Mouse (Mus musculus): ENCODE measurements around the gene Cdc73.
"Not testable (repeated sequence)": the region's sequence is repeated elsewhere in the genome, so short reads cannot be mapped to it uniquely, and the experiment has no call there.

Cdc73 gene

DNA sequence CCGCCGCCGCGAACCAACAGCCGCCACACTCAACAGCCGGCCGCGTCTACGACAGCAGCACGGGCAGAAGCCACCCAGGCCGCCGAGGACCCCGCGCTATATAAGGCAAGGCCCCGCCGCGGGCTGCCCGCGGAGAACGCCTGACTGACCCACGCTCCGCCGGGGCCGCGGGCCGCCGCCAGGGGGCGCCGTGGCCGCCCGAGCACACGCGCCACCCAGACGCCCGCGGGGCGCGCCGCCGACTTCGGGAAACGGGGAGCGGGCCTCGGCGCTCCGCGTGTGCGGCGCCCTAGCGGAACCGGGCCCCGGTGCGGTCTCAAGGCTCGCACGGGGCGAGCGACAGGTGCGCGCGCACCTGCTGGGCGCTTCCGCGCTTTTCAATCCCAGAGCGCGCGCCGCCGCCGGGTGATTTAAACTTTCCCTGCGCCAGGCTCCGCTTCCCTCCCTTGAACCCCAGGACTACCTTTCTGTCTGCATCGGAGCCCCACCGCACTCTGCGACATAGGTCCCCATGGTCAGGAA, at the start of gene Cdc73:
Cdc73 (minus strand) TSS at position 153 of the 522 bp plus-strand sequence.
- DNase-seq = peak; percentile 94 to 96

DNA sequence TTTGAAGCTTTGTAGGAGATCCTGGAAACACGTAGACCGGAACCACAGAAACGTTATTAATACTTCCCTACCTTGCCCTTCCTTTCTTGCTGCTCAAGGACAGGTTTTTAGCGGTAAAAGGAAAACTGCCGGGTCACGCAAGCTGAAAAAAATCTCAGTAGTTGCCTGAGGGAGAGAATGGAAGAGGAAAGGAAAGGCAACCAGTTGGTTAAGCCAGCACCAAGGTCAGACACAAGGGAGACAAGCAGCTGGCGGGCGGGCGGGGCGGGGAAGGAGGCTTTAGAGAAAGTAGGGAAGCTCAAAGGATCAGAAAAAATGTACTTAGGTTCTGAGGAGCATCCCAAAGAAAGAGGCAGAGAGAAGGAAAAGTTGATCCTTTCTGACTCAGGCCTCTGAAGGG, 43.2 kb upstream of the Cdc73 start:
- no peak for DNase-seq

DNA sequence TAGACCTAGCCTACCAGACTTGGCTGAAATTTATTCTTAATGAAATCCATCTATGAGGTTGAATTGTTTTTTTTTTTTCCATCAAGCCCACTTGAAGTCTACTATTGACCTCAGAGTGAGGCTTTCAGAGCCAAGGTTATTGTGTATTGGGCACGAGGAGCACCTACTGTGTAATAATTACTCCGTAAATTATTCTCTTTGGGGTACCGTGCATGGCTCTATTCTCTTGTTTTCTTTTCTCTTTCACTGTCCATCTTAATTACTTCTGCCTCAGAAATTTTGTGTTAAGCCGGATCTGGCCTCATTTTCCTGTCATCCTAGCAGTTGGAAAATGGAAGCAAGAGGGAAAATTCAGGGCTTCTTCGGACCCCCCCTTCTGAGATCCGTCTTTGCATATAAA, 39.5 kb upstream of the Cdc73 start:
- DNase-seq = peak in 1 of 2 experiments; percentile 18

DNA sequence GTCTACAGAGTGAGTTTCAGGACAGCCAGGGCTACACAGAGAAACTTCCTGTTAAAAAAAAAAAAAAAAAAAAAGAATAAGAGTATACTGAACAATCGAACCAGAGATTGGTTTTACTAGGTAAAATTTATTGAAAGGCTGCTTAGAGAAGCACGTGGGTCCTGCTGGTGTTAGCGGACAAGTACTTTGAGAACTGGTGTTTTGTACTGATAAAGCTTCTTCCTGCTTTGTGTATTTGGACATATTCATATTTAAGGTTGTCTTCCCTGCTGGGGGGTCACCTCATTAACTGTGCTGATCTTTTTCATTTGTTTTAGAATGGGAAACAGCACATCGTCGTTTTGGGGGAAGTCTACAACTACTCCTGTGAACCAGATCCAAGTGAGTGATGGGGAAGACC, 38.6 kb upstream of the Cdc73 start:
- DNase-seq = no peak

DNA sequence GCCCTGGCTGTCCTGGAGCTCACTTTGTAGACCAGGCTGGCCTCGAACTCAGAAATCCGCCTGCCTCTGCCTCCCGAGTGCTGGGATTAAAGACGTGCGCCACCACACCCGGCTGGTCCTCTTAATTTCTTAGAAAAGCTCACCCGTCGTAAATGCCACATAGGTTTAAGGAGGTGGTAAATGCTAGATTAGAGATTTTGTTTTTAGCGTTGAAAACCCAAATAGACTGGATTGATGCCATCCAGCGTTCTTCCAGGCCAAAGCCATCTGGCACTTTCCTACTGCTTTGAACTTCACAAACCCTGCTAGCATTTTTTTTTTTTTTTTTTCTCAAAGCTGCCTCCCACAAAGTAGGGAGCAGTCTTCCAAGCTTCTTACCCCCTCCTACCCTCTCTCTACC, 37.9 kb upstream of the Cdc73 start:
- peak; percentile 69 to 74 for DNase-seq

DNA sequence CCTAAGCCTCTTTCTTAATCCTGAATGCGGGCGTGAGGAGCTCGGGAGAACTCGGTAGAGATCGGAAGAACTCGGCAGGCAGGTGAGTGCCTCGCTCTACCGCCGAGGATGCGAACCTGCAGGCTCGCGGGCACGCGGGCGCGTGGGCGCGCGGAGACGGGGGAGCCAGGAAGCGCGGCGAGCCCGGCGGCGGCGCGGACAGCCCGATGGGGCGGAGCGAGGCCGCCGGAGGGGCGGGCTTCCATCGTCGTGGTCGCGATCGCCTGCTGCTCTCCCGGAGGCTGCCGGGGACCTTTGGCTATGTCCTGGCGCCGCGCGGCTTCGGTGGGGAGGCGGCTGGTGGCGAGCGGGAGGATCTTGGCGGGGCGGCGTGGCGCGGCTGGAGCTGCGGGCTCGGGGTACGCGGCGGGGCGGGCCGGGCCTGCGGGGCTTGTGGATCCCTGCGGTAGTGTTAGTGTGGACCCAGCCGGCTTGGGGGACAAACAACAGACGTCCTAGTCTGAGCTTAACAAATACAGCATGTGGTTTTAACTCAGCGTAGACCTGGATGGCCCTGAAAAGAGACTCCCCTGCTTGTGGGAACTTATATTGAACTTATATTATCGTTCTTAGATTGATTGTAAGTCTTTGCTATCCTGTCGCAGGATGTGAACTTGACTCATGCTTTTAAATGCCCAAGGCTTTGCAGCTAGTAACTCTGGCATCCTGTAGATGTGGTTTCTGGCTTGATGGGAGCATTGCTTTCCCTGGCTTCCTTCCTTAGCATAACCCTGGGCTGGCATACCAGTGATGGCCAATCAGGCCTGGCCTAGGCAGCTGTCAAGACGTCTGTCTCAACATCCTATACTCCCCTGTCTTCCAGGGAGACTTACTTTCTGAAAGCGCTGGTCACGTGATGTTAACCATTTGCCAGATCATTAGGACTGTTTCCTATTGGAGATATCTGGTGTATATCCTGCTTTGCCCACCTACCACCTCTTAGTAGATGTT, 37.0 kb upstream of the Cdc73 start:
- peak; percentile 95 to 97 for DNase-seq

DNA sequence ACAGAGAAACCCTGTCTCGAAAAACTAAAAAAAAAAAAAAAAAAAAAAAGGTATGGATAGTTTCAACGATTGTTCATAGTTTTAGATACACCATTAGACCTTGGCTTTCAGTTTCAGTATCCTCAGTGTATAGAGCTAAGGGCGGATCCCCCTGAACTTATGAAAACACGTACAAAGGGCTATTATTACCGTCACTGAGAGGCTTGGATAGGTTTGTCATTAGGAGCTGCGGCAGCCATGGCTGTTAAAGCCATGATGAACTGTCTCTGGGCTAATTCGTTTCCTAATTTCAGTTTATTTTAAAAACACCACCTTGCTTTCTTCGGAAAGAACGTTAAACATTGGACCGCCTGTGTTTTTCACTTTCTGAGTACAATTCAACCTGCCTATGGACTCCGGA, 36.1 kb upstream of the Cdc73 start:
- DNase-seq = no peak

DNA sequence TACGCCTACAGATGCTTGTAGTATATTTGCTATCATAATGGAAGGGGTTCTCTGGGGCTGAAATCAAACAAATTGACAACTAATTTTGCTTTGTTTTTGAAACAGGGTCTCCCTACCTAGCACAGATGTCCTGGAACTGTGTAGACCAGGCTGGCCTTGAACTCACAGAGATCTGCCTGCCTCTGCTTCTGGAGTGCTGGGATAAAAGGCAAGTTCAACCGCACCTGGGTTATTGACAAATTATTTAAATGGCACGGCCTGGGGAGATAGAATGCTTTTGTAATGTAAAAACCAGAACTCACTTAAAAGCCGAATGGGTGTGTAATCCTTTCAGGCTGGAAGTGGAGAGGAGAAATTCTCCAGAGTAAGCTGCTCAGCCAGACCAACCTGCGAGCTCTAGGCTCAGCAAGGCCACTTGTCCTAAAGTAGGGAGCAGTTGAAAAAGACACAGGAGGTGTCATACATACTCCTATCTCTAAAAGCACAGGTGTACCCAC, 31.3 kb upstream of the Cdc73 start:
- DNase-seq = no peak

DNA sequence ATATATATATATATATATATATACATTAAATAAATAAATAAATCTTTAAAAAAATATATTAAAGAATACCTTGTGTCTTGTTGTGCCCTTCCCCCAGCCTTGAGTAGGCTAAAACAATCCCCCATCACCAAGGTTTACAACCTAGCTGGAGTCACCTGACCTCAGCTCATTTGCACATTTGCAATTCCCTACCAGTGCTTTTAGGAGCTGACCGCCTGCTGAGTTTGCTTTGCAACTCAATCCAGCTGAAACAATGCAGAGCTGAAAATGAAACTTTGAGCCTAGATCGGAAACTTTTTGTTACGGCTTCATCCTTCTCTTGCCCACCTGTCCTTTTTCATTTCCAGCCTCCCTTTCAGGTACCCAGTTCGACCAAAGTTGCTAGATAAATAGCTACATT, 29.0 kb upstream of the Cdc73 start:
- DNase-seq = no peak

DNA sequence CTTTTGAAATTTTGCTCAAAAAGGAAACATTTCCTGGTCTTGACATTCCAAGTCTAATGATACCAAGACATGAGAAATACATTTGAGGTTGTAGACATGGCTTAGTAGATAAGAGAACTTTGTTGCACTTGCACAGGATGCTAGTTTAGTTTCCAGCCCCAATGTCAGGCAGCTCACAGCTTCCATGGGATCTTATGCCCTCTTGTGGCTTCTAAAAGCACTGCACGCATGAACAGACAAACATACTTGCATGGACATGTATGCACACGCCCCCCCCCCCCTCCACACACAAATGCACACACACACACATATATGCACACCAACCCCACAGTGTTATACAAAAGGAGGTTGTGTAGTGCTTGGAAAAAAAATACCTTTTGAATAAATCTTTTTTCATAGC, 28.2 kb upstream of the Cdc73 start:
- DNase-seq = peak; percentile 19 to 38

DNA sequence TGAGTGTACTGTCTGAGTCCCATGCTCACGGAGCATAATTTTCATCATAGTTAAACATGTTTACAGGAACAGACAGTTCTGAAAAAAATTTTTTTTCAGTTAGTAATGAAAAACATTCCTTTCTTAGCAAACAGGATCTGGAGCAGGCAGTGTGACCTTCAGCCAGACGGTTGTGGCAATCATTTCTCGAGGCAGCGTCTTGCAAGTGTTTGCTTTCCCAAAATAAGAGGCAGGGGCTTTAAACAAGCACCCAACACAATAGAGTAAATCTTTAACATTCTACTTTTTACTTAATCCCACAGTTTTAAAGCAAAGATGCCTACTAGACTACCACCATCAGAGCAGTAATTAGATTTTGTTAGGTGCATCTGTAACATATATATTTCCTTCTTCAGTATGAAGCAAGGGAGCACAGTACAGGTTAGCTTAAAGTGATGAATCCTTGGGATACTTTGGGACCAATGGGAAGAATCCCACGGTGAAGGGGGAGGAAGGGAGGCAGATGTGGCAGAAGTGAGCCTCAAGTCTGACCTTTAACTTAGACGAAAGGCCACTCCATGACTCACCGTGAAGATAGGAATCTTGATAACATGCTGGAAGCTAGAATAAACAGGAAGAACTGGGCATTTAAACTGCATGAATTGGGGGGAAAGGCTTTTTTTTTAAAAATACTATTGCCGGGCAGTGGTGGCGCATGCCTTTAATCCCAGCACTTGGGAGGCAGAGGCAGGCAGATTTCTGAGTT, 25.2 kb upstream of the Cdc73 start:
- no peak for DNase-seq

DNA sequence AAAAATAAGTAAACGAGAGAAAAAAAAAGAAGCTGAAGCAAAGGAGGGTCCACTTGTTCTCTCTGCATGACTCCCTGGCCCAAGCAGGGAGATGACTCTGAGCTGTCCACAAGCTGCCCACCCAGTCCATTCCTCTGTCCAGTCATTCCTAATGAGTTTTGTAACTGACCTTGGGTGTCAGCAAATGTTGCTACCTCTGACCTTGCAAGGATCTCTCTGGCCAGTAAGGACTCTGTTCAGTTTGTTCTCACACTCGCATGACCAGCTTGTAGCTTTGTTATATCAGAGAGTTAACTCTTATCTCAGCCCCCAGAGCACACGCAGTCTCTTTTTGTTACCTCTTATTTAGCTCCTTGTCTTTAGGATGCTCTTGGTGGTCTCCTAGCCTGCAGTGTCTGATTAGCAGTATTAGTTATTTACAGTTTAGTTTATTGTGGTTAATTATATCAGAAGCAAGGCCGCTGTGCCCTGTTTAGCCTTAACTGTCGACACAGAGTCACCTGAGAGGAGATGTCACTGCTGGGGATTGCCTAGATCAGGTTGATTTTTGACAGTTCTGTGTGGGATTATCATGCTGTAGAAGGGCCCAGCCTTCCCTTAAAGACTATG, 21.9 kb upstream of the Cdc73 start:
- no peak for DNase-seq

DNA sequence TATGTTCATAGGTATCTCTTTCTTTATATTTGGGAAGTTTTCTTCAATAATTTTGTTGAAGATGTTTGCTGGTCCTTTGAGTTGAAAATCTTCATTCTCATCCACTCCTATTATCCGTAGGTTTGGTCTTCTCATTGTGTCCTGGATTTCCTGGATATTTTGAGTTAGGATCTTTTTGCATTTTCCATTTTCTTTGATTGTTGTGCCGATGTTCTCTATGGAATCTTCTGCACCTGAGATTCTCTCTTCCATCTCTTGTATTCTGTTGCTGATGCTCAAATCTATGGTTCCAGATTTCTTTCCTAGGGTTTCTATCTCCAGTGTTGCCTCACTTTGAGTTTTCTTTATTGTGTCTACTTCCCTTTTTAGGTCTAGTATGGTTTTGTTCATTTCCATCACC, 13.3 kb upstream of the Cdc73 start, which contains the start of gene Glrx2:
Glrx2 (plus strand) TSS at position 301 of the 400 bp plus-strand sequence.
- DNase-seq = not testable (repeated sequence)

DNA sequence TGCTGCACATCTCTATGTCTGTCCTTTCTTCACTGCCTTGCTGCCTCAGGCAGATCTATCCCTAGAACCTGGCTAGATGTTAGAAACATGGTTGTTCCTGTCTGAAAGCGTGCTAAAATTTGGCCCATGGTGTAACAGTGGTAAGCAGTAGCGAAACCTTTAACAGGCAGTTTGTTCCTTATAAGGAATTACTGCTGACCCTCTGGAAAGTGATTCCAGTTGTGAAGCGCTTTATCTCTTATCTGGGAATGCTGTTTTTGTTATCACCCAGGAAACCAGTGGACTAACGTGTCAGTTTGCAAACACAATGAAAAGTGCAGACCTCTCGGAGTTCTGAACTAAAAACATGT, 7.9 kb upstream of the Cdc73 start:
- no peak for DNase-seq

DNA sequence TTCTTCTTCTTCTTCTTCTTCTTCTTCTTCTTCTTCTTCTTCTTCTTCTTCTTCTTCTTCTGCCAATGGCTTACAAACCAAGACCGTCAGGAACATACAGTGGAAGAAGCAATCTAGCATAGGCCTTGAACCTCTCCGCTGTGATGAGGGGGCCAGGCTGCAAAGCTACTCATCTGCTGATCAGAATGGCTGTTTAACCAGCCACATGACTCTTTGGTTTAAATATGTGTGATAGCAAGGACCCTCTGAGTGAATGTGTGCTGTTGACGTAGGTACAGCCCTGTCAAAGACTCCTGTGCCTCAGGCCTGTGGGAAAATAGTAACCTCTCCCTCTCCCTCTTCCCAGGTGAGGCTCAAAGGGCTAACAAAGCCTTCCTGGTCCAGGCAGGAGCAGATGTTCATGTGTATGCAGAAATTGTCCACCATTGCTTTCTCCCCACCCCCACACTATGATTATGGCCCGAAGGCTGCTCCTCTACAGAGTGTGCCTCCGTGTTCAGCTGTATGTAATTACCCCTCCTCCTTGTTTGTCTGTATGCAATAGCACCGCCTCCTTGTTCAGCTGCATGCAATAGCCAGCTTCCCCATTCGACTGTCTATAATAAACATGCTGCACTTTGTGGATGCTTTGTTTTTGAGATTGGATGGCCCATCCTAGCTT, 7.4 kb upstream of the Cdc73 start:
- no peak for DNase-seq

DNA sequence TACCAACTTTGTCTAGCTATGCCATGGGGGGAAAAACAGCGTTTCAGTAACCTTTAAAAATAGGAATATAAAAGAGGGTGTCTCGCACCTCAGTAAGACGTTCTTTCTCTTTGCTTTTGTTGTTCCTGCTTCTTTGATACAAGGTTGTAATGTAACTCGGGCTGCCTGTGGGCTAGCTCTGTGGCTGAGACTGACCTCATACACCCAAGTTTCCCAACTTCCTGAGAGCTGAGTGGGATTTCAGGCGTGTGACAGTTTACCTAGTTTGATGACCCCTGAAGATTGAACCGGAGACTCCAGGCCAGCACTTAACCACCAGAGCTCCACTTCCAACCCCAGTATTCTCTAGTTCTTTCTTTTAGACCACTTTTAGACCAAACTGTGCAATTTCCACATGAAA, 5.7 kb upstream of the Cdc73 start:
- no peak for DNase-seq

DNA sequence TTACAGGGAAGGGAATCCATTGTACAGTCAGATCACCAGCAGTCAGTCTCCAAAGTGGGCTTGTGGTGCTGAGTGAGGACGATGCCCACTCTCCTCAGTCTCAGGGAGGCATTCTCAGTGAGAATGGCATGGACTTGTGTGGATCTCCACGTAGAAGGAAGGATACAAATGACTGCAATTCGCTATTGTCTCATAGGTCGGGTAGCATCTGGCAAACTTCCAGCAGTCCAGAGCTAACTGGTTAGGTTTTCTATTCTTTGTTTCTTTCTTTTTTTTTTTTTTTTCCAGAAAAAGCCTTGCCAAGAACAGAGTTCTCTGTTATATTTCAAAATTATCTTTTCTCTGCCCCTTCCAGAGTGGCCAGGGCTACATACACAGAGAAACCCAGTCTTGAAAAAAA, 4.3 kb upstream of the Cdc73 start:
- DNase-seq = peak; percentile 17 to 32

DNA sequence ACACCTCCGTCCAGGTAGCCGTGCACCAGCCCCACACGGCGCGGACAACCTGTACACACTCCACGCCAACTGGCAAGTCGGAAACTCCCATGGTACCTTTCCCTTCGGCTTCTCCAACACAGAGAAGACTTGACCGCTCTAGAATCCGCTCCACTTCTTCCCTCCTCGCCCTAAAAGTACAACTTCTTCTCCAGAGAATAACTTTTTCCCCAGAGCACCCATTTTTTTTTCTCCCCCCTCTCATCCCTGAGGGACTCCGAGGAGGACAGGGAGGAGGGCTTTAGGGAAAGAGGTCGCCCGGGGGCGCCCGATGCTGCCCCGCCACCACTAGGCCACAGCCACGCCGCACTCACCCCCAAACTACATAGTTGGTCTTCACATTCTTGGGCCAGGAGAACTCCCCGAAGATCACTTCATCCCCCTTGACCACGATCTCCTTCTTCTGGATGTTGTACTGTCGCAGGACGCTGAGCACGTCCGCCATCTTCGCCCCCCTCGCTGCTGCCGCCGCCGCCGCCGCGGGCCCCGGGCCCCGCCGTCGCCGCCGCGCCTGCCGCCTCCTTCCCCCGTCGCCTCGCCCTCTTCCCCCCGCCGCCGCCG, 452 bp downstream of the Cdc73 start:
- DNase-seq = peak; percentile 64 to 67

DNA sequence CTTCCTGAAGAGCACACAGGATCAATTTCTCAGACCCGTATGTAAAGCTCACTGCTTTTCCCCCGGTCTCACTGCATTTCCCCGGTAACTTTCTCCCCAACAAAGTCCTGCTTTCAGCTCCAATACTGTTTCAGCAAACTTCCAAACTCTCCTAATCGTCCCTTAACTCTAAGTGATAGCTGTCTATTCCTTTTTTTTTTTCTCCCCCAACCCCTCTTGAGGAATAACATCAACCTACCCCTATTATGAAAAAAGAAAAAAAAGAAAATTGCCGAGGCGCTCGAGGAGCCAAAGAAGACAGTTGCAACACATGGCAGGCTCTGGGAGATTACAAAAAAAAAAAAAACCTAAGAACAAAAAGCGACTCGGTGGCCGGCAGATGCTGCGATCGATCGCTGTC, 957 bp downstream of the Cdc73 start:
- no peak for DNase-seq

DNA sequence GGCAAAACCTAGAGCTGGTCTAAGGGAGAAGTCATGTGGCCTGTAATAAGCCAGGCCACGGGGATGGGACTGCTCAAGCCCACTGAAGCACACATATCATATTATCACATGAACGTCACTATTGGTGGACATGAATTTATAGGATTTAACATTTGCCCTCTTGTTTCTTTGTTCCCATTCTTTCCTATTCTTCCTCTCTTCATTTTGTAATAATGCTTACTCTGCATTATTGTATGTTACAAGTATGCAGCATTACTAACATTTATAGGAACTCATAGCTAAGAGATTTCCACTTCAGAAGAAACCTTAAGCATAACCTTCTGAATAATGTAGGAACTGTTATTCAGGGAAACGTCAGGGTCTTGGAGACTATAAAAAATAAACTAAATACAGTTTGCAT, 17.8 kb downstream of the Cdc73 start:
- no peak for DNase-seq

DNA sequence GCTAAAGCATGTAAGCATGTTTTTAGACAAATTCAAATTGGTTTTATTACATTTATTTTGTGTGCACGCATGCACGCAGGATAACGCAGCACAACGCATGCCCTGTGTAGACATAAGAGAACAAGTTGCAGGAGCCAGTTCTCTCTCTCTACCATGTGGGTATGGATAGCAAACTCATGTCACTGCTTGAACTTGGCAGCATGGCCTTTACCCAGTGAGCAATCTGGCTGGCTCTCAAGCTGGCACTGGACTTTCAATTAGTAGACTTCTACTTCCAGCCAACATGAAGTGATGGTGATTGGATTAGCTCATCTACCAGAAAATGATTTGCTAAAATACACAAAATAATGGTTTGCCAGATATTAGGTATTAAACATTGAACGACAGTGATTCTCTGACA, 21.6 kb downstream of the Cdc73 start:
- peak; percentile 96 for DNase-seq

DNA sequence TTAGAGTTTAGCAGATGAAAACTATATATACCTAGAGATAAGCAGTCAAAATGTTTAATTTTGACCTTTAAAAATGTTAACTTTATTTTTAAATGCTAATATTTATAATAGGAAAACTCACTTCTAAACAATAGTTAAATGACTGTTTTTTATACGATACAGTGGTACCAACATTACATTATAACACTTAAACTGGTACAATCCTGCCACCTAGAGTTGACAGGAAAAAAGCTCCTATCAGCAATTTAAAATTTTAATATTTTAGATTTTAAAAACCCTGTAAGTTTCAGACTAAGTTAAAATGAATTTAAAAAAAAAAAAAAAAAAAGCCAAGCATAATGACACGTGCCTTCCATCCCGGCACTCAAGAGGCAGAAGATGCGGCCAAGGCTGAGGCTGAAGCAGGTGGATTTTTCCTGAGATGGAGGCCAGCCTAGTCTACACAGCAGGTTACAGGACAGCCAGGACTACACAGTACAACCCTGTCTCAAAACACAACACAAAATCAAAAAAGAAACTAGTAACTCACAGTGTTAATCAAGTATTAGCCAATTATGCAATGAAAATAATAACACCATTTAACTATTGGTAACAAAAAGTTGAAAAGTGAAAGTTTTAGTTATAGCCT, 26.8 kb downstream of the Cdc73 start:
- peak in 1 of 2 experiments; percentile 40 for DNase-seq
